22 mouse cellular contexts compared by ENCODE assay signal in genomic region chr19:39652381-39652780, GRCm38 (mm10). TPM values are rescaled to one million over a fixed set of nuclear protein-coding genes. Genes with fewer than 3 reads are reported as not detected.
"Had no signal": no experiment of that assay in that cellular context is flagged by ENCODE, and none has a peak within 500 bp of the region (broad histone marks: within the 10 kb centered on the region; RNA-seq: fewer than 3 reads in every experiment).

No protein-coding gene starts in this region.

- DNase-seq: left cerebral cortex, postnatal 4 days; liver; liver, embryonic 13.5 days; liver, postnatal 0 days; lung, adult 18-20 months; lung, adult 2 months; lung, embryonic 14.5 days; lung, postnatal 10 days; lung, postnatal 14 days; lung, postnatal 36 days; lung, postnatal 4 days; midbrain, embryonic 14.5 days had no signal

RNA-seq across cellular contexts. Expression of gene Cyp2c67, which starts 3.5 kb away (rescaled TPM):
- total RNA-seq: left cerebral cortex, adult 8-10 months; left cerebral cortex, postnatal 10 days; left cerebral cortex, postnatal 14 days; left cerebral cortex, postnatal 25 days; left cerebral cortex, postnatal 36 days; left cerebral cortex, postnatal 4 days; megakaryocyte progenitor cell, adult 5-6 weeks; megakaryocyte, adult 5-6 weeks; megakaryocyte-erythroid progenitor cell, adult 5-6 weeks; midbrain, postnatal 0 days; monocyte, adult 5-6 weeks had no signal
